Mouse (Mus musculus) activated CD4-positive, CD25-positive, alpha-beta regulatory T cell (primary cell): ENCODE measurements around the gene Fbxw10. TPM values are rescaled to one million over a fixed set of nuclear protein-coding genes. Genes with fewer than 3 reads are reported as not detected.

Experiments used
- polyA plus RNA-seq, 2 experiments: library from polyadenylated mRNA; unstranded; fragments of 100-300 nt; shearing (Covaris generic); gene quantifications; one replicate each; pipeline ENCODE4 v1.2.1; 2017

Gene Fbxw10
- polyA plus RNA-seq, result 1 to 10 TPM in 1 of 2 experiments, under 1 TPM in 1; 0.48 to 2.9 TPM

GRCm38 (mm10) chr11:62846961-62847654, at the start of gene Fbxw10:
Gene Fbxw10, plus strand, starts transcription at chr11:62847069.

DNA sequence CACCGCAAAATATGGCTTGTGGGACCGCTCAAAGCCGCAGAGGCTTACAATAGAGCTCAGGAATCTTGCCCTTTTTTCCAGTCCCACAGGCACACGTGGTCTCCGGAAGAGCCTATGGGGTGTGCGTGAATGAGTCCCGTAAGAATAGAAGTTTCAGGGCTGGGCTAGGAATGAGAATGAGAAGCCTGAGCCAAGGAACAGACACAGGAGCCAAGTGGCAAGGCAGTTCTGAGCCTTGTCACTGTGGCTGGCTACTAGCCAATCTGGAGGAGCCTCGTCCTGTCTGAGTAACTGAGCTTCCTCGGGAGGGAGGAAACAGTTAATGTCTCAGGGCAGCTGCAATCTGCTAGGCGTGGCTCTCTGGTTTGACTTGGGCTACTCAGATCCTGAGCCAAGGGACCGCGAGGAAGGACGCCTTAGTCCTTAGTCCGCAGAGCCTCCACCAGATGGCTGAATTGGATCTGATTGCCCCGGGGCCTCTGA, 26.8 kb upstream of the Fbxw10 start, which contains the start of gene Trim16:
Trim16 (plus strand) TSS at position 173 of the 483 bp plus-strand sequence.

GRCm38 (mm10) chr11:62879220-62880048, 32.6 kb downstream of the Fbxw10 start, which contains the start of gene Tvp23b:
Gene Tvp23b, plus strand, starts transcription at chr11:62879455.

Other genes with a start within 250 kb of the Fbxw10 start
- gene Lrrc75a, start 198.5 kb upstream of the Fbxw10 start, polyA plus RNA-seq, result 1 to 10 TPM; 2.0 to 2.3 TPM
- gene Mmgt2, start 198.4 kb upstream of the Fbxw10 start, polyA plus RNA-seq, result 10 to 100 TPM; 42.7 to 51.6 TPM
- 10 to 100 TPM; 15.2 to 31.2 TPM for gene Zfp287, start 115.2 kb upstream of the Fbxw10 start, polyA plus RNA-seq
- not detected for gene Gm10428, start 94.0 kb upstream of the Fbxw10 start, polyA plus RNA-seq
- gene Zfp286, start 57.6 kb upstream of the Fbxw10 start, polyA plus RNA-seq, result 1 to 10 TPM in 1 of 2 experiments, under 1 TPM in 1; 0.98 to 3.0 TPM
- 1 to 10 TPM in 1 of 2 experiments, under 1 TPM in 1; 0.89 to 5.5 TPM for gene Trim16, start 26.8 kb upstream of the Fbxw10 start, polyA plus RNA-seq
- gene Tvp23b, start 32.4 kb downstream of the Fbxw10 start, polyA plus RNA-seq, result 10 to 100 TPM; 35.1 to 42.9 TPM
- not detected for gene Cdrt4, start 104.1 kb downstream of the Fbxw10 start, polyA plus RNA-seq
- not detected for gene Tekt3, start 214.6 kb downstream of the Fbxw10 start, polyA plus RNA-seq